Mouse (Mus musculus): ENCODE results near the gene Epn3.

Epn3 gene

DNA sequence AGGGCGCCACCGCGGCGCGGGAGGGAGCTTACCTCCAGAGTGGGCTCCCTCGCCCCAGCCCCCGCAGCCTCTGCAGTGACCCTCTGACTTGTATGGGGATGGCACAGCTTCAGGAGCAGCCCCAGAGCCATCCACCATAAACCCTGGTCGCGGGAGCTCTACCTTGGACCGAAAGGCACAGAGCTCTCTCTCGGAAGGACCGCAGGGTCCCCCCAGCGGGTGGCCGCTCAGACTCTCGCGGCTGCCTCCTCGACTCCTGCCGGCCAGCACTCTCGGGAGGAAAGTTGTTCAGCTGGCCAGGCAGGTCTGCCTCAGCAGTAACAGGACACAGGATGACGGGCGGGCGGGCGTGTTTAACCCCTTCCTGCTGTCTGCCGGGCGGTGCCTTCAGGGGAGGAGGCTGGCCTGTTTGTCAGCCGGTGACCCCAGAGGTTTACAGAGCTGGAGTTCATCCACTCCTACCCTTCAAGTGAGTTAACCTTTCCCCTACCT is at the start of gene Epn3:
Gene Epn3, minus strand, starts transcription at position 314 of the 492 bp plus-strand sequence.
- peak; percentile 29 for DNase-seq (ENCODE audit: low spot score)

GRCm38 (mm10) chr11:94548888-94549690 is 49.3 kb upstream of the Epn3 start, which contains the start of gene Rsad1:
Gene Rsad1, minus strand, starts transcription at chr11:94549255.
- peak; percentile 92 for DNase-seq (ENCODE audit: low spot score)

GRCm38 (mm10) chr11:94548041-94548784 is 48.4 kb upstream of the Epn3 start:
- peak; percentile 46 for DNase-seq (ENCODE audit: low spot score)

DNA sequence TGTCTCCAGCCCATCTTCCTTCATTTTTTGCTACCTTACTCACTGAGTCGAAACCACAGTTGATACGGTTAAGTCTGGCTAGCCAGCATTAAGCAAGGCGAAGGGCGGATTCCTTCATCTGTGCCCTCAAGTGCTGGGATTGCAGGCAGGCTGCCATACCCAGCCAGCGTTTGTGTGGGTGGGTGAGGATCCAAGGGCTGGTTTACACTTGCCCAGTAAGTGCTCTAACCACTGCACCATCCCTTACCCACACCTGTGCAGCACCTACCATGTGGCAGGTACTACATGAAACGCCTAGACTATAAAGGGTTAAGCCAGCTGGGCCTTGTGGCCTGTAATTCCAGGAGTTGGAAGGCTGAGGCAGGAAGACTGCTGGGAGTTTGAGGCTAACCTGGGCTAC is 47.5 kb upstream of the Epn3 start:
- no peak for DNase-seq (ENCODE audit: low spot score)

DNA sequence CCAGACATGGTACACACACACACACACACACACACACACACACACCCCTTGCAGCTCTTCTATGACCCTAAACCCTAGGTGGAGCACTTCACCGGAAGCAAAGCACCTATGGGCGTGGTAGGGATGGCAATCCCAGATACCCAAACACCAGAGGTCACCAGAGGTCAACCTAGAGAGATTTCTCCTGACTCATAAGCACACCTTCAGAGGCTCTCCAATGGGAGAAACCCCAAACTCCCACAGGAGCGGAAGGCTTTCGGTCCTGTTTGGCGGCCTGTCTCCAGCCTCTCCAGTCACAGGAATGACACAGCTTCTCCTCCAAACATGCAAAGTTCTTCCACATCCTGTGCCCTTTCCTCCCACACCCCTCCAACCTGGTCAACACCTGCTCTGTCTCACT is 46.6 kb upstream of the Epn3 start:
- no peak for DNase-seq (ENCODE audit: low spot score)

DNA sequence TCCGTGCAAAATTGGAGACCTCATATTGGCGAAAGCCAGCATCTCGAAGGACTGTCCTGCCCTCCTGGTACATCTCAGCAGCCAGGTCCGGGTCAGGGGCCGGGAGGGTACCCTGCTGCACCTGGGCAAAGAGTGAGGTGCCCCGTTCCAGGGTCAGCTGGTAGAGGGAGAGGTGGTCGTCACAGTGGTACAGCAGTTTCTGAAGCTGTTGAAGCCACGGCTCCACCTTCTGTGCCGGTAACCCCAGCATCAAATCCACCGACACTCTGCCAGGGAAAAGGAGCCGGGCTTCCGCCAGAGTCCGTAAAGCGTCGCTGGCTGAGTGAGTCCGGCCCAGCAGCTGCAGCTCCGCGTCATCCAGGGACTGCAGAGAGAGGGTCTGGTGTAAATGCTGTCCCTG is 44.6 kb upstream of the Epn3 start:
- DNase-seq (ENCODE audit: low spot score) = no peak

GRCm38 (mm10) chr11:94543932-94544331 is 44.2 kb upstream of the Epn3 start:
- DNase-seq (ENCODE audit: low spot score) = peak; percentile 88

- DNase-seq (ENCODE audit: low spot score) = no peak
Measured at GRCm38 (mm10) chr11:94543344-94543743, 43.6 kb upstream of the Epn3 start.

GRCm38 (mm10) chr11:94542400-94542799 is 42.6 kb upstream of the Epn3 start:
- DNase-seq (ENCODE audit: low spot score) = no peak

DNA sequence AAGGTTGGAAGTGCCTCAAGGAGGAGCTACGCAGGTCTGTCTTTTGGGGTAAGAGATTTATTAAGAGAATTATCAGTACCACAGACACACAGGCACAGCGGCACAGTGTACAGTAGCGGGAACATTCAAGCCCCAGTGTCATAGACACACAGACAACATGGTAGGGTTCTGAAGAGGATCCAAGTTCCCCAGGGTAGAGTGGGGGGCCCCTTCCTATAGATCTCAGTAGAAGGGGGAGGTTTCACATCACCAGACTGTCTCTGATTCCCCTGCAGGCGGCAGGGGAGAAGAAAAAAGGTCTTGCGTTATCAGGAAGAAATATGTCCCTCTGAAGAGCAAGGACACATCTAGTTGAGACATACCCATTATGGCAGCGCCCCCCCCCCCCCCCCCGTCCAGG is 40.0 kb upstream of the Epn3 start:
- DNase-seq (ENCODE audit: low spot score) = no peak

DNA sequence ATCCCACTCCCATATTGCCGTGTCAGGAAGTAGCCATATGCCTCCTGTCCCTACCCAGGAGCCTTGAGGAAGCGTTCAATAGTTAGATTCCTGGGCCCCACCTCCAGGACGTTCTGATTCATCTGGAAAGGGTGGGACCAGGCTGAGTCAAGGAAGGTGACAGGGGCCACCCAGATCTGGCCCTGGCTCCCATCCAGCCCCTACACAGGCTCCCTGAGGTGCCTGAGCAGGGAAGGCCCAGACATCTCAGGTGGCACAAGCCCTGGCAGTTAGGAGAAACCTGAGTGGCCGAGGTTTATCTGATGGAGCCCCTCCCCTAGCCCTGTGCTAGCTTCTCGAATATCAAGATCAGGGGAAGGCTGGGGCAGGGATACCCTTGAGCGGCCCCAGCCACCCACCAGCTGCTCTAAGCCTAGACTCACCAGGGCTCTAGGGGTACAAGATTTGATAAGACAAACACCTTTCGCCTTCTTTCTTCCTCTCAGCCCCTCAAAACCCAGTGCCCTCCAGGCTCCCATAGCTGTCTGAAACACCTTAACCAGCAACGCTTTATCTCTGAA is 39.0 kb upstream of the Epn3 start:
- no peak for DNase-seq (ENCODE audit: low spot score)

- DNase-seq (ENCODE audit: low spot score) = no peak
Measured at GRCm38 (mm10) chr11:94533171-94533570, 33.4 kb upstream of the Epn3 start.

DNA sequence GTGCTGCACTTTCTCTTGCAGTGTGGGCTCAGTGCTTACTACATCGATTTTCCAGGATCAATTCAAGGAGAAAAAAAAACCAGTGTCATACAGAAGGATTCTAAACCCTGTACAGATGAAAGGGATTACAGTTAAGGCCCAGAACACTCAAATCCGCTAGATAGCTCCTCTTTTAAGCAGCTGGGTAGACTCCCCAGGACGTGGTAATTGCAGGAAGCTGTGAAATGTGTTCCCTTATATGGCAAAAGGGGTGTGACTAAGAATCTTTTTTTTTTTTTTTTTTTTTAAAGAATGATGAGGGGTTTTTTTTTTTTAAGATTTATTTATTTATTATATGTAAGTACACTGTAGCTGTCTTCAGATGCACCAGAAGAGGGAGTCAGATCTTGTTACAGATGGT is 29.1 kb upstream of the Epn3 start:
- no peak for DNase-seq (ENCODE audit: low spot score)

DNA sequence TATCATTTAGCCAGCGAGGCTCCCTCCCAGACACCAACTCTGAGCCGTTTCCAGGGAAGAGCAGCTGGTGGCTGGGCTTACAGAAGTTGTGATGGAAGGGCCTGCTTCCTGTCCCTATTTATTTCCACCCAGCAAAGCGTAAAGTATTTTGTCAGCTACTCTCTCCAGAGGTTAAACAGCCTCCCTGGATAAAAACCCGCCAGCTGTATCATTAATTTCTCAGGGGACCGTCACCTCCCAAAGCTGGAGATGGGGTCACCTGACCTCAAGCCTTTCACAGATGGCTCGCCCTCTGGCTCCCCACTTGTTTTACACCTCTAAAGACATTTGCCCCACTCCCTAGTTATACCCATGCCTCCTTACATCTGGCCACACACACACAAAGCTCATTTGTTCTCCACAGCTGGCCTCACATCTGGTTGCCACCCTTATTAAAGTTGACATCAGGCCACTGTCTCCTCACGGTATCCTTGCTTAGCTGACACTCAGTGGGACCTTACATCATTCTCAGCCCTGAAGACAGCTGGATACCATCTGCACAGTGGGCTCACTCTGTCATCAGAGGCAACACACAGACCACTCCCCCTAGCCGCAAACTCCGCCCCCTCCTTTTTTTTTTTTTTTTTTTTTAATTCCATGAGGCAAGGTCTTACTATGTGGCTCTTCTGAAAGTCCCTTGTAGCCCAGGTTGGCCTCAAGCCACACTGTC is 26.6 kb upstream of the Epn3 start:
- DNase-seq (ENCODE audit: low spot score) = no peak

DNA sequence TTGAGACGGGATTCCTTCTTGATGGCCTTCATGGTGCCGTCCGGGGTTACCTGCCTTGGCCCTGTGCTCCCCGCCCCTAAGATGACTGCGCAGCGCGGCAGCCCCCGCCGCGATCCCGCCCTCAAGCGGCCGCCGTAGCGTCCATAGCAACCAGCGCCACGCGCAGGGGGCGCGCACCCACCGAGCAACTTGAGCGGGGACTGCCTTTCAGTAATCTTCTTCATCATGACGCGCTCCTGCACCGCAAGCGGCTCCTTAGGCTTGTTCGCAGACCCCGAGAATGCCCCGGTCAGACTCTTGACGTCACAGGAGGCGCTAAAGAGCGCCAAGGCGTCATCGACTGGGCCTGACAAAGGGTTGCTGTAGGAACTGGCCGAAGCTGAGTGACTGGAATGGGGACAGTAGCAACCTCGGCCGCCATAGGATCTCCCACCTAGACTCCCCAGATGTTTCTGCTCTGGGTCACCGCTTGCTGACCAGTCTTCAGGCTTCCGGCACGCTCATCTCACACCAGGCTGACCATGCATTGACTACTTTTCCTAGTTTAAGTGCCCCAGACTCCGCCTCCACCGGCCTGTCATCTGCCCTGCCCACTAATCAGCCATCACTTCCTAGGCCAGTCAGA is 21.6 kb upstream of the Epn3 start, which contains the start of gene Mycbpap:
Gene Mycbpap, minus strand, starts transcription at position 524 of the 625 bp plus-strand sequence.
- peak; percentile 49 for DNase-seq (ENCODE audit: low spot score)

GRCm38 (mm10) chr11:94513452-94513851 is 13.7 kb upstream of the Epn3 start:
- DNase-seq (ENCODE audit: low spot score) = no peak

DNA sequence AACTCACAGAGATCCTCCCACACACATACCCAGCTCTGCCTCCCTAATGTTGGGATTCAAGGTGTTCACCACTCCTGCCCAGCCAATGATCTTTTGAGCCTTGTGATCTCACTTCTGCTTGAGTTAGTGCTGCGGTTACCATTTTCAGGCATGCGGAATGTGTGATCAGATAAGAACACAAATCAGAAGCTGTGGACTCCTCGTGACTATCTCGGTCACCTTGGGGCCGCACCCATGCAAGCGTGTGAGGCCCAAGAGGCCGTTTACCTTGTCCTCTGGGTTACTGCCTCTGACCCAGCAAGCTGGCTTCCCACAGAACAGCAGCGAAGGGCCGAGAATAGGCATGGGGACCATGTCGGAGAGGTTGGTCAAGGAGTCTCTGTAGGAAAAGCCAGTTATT is 9.2 kb upstream of the Epn3 start:
- no peak for DNase-seq (ENCODE audit: low spot score)

DNA sequence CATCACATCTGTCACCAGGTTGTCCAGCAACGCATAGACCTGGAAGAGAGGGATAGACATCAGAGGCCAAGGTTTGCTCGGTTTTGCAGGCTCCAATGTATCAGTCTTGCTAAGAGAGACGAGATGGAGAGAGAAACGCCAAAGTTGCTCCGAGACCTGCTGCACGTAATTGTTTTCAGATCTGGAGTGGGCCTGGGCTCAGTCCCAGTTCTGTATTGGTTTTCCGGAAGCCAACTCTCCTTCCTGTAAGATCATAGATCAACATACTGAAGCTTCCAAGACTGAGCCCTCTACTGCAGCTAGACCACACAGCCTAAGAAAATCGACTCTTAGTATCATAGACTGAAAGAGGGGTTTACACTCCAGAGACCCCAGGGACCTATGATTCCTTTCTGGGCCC is 1.7 kb upstream of the Epn3 start:
- DNase-seq (ENCODE audit: low spot score) = no peak

- DNase-seq (ENCODE audit: low spot score) = no peak
Measured at GRCm38 (mm10) chr11:94500362-94500761, 588 bp upstream of the Epn3 start.

GRCm38 (mm10) chr11:94499035-94499434 is 739 bp downstream of the Epn3 start:
- DNase-seq (ENCODE audit: low spot score) = no peak

Data from testis, postnatal 14 days (tissue).